Mouse (Mus musculus) monocyte, adult 2 months (primary cell): ENCODE data around the gene Agt.

ENCODE experiments used
- DNase-seq, 2 experiments: peaks; one replicate each; pipeline ENCODE4 v3.0.0; 2022; ENCODE audit warnings: low spot score in 2 of 2, low read depth in 1 of 2

Gene Agt

GRCm38 (mm10) chr8:124507572-124508320 lies 61.8 kb downstream of the Agt start:
- no peak for DNase-seq
